Mouse (Mus musculus) midbrain, embryonic 14.5 days (tissue): ENCODE results near the gene Snx11. TPM values are rescaled to one million over a fixed set of nuclear protein-coding genes. Genes with fewer than 3 reads are reported as not detected.
A peak's percentile ranks its signal among the peaks of the same experiment; 100 is the strongest.

Experiments
- ATAC-seq: fragments of 200-750 bp; cut with Nextera tagmentation; 2 replicates; pipeline ENCODE4 v1.8.0; 2017; ENCODE audit warnings: moderate number of reproducible peaks, moderate library complexity; ENCODE audit not compliant: low FRiP score, low TSS enrichment
- DNase-seq: peaks from one replicate; pipeline ENCODE4 v3.0.0-alpha.2; 2015
- H3K27ac ChIP-seq: fragments of 300-500 bp; sonication (generic); replicated peaks from 2 replicates; pipeline ENCODE4 v1.5.1; 2014; ENCODE audit warnings: mild to moderate bottlenecking, low read depth, low read length, moderate library complexity
- H3K27me3 ChIP-seq: fragments of 300-500 bp; sonication (generic); 2 replicates; pipeline ENCODE4 v1.6.1; 2014; ENCODE audit warnings: low read length, control low read depth, mixed read lengths; ENCODE audit not compliant: control insufficient read depth, insufficient read depth
- H3K36me3 ChIP-seq: fragments of 300-500 bp; sonication (generic); 2 replicates; pipeline ENCODE4 v1.6.1; 2014; ENCODE audit warnings: low read length, control low read depth; ENCODE audit not compliant: control insufficient read depth, insufficient read depth
- H3K4me1 ChIP-seq: fragments of 300-500 bp; sonication (generic); 2 replicates; pipeline ENCODE4 v1.6.1; 2014; ENCODE audit warnings: mild to moderate bottlenecking, antibody characterized with exemption, low read length, control low read depth; ENCODE audit not compliant: control insufficient read depth, insufficient read depth
- H3K4me2 ChIP-seq: fragments of 300-500 bp; sonication (generic); 2 replicates; pipeline ENCODE4 v1.6.1; 2014; ENCODE audit warnings: mild to moderate bottlenecking, low read length, moderate library complexity
- H3K4me3 ChIP-seq: fragments of 300-500 bp; sonication (generic); replicated peaks from 2 replicates; pipeline ENCODE4 v1.5.1; 2014; ENCODE audit warnings: low read depth, low read length
- H3K9ac ChIP-seq: fragments of 300-500 bp; sonication (generic); replicated peaks from 2 replicates; pipeline ENCODE4 v1.6.1; 2014; ENCODE audit warnings: mild to moderate bottlenecking, low read length, moderate library complexity
- H3K9me3 ChIP-seq: fragments of 300-500 bp; sonication (generic); 2 replicates; pipeline ENCODE4 v1.6.1; 2016; ENCODE audit warnings: low read length, control low read depth, mixed read lengths; ENCODE audit not compliant: control insufficient read depth
- WGBS: fragments of 180-500 bp; shearing (Covaris S2); extraction: QIAGEN DNeasy Blood & Tissue Kit; methylation state at CpG from one replicate; pipeline ENCODE4 v1.1.7; 2014; 5-methylcytosine and 5-hydroxymethylcytosine counted together
- polyA plus RNA-seq: library from polyadenylated mRNA; unstranded; fragments of >200 nt; fragmentation: Nextera tagmentation; extraction: Ambion mirVana; gene quantifications from 2 replicates; pipeline ENCODE4 v1.2.1, GENCODE M21; 2014

Gene Snx11
- polyA plus RNA-seq, 1 experiment from 2014 or later, result 29.6 TPM

GRCm38 (mm10) chr11:96772413-96772812 lies 4.9 kb downstream of the Snx11 start:
- Histone ChIP-seq H3K9ac (no peak overlapping the region), H3K27me3 (no peaks in the 10 kb centered on the region), H3K27ac (no peak overlapping the region), H3K36me3 (peaks cover 64% of the 10 kb centered on the region), H3K4me3 (no peak overlapping the region), H3K4me1 (peaks cover 15% of the 10 kb centered on the region), H3K9me3 (no peaks in the 10 kb centered on the region), H3K4me2 (no peak overlapping the region)
- no peak for ATAC-seq
- 92% methylated on average over 9 of the region's 9 CpGs for WGBS
- no peak for DNase-seq

DNA sequence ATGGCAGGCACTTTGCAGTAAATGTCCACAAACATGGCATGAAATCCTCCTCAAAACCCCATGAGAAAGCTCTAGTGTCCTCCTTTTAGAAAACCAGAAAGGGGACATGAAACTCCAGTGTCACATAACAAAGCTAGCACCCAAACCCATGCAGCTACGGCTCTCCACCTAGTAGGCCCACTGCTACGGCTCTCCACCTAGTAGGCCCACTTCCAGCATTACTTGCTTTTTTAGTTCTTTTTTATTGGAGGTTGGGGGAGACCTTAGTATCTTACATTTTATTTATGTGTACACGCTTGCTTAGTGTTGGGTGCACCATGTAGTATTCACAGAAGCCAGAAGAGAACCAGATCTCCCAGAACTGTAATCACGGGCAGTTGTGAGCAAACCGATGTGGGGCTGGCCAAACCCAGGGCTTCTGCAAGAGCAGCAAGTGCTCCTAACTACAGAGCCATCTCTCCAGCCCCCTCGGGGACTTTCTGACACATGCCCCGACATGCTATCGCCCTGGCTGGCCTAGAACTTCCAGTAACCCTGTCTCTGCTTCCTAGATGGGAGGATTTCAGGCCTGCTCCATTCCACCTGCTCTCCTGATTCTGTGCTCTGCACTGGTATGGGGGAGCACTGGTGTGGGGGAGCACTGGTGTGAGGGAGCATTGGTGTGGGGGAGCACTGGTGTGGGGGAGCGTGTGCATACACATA lies 5.9 kb downstream of the Snx11 start:
- H3K9me3 ChIP-seq, result no peaks in the 10 kb centered on the region
- no peaks in the 10 kb centered on the region for H3K27me3 ChIP-seq
- ATAC-seq, result no peak
- H3K4me2 ChIP-seq, result no peak overlapping the region
- no peak overlapping the region for H3K27ac ChIP-seq
- DNase-seq, result no peak
- H3K4me1 ChIP-seq, result peaks cover 15% of the 10 kb centered on the region
- H3K4me3 ChIP-seq, result no peak overlapping the region
- H3K9ac ChIP-seq, result no peak overlapping the region
- H3K36me3 ChIP-seq, result peaks cover 64% of the 10 kb centered on the region
- WGBS, result 97% methylated on average over 9 of the region's 9 CpGs

GRCm38 (mm10) chr11:96768240-96768639 lies 9.1 kb downstream of the Snx11 start:
- no peak overlapping the region for H3K4me3 ChIP-seq
- WGBS, result 70% methylated on average over 9 of the region's 9 CpGs
- H3K27me3 ChIP-seq, result no peaks in the 10 kb centered on the region
- H3K9me3 ChIP-seq, result no peaks in the 10 kb centered on the region
- H3K4me2 ChIP-seq, result no peak overlapping the region
- DNase-seq, result no peak
- H3K9ac ChIP-seq, result no peak overlapping the region; the same call in 1 of the 2 replicates
- ATAC-seq, result no peak
- H3K36me3 ChIP-seq, result peaks cover 56% of the 10 kb centered on the region
- peak overlapping the region; percentile 39; the same call in 1 of the 2 replicates for H3K27ac ChIP-seq
- peaks cover 20% of the 10 kb centered on the region; the same call in 1 of the 2 replicates for H3K4me1 ChIP-seq

DNA sequence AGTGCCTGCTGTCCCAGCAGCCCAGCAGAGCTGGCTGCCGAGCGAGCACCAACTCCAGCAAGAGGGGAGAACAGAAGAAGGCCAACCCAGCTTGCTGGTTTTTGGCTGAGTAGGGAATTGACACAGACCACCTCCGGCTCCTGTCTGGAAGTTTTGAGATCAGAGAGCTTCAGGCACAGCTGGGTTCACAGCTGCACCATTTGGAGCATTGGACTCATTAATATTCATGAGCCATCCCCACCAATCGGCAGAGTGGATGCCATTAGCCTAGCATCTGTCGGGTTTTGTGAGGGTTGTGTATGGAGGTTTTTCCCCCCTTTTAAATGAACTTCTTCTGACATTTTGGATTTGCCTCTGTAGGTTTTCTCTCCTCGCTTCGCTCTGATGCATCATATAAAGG lies 10.3 kb downstream of the Snx11 start:
- ATAC-seq (peak; percentile 70; the same call in 1 of the 2 replicates), DNase-seq (peak; percentile 75)
- Histone ChIP-seq H3K27me3 (no peaks in the 10 kb centered on the region), H3K27ac (peak overlapping the region; percentile 62), H3K4me3 (no peak overlapping the region), H3K36me3 (peaks cover 45% of the 10 kb centered on the region), H3K9ac (no peak overlapping the region), H3K4me2 (no peak overlapping the region), H3K4me1 (peaks cover 20% of the 10 kb centered on the region; the same call in 1 of the 2 replicates), H3K9me3 (no peaks in the 10 kb centered on the region)
- WGBS, result 10% methylated on average over 7 of the region's 7 CpGs

DNA sequence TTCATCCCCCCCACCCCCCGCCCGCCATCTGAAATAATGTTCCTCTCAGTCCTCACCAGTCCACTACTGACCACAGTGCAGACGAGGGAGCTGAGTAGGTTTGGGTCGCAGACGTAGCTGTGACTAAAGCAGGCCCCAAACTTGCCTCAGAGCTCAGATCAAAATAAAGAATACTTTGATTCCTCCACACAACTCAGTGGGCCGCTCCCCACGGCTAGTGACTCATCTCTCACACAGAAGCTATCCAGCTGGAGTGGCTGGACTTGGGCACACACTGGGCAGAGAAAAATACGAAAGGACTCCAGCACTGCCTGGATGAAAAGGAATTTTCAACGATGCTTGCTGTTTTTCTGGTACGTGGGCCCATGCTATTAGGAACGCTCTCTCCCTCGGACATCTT lies 10.8 kb downstream of the Snx11 start:
- 59% methylated on average over 12 of the region's 12 CpGs for WGBS
- Histone ChIP-seq H3K4me1 (peaks cover 20% of the 10 kb centered on the region; the same call in 1 of the 2 replicates), H3K4me3 (no peak overlapping the region), H3K4me2 (no peak overlapping the region), H3K36me3 (peaks cover 40% of the 10 kb centered on the region), H3K27me3 (no peaks in the 10 kb centered on the region), H3K27ac (peak overlapping the region; percentile 62), H3K9ac (no peak overlapping the region), H3K9me3 (no peaks in the 10 kb centered on the region)
- ATAC-seq (no peak), DNase-seq (no peak)

GRCm38 (mm10) chr11:96765645-96766044 lies 11.7 kb downstream of the Snx11 start:
- no peak overlapping the region for H3K4me2 ChIP-seq
- DNase-seq (no peak), ATAC-seq (no peak)
- H3K9me3 ChIP-seq, result no peaks in the 10 kb centered on the region
- no peak overlapping the region for H3K9ac ChIP-seq
- H3K27me3 ChIP-seq, result no peaks in the 10 kb centered on the region
- H3K36me3 ChIP-seq, result peaks cover 31% of the 10 kb centered on the region
- 87% methylated on average over 7 of the region's 7 CpGs for WGBS
- peaks cover 20% of the 10 kb centered on the region; the same call in 1 of the 2 replicates for H3K4me1 ChIP-seq
- H3K4me3 ChIP-seq, result no peak overlapping the region
- H3K27ac ChIP-seq, result no peak overlapping the region

DNA sequence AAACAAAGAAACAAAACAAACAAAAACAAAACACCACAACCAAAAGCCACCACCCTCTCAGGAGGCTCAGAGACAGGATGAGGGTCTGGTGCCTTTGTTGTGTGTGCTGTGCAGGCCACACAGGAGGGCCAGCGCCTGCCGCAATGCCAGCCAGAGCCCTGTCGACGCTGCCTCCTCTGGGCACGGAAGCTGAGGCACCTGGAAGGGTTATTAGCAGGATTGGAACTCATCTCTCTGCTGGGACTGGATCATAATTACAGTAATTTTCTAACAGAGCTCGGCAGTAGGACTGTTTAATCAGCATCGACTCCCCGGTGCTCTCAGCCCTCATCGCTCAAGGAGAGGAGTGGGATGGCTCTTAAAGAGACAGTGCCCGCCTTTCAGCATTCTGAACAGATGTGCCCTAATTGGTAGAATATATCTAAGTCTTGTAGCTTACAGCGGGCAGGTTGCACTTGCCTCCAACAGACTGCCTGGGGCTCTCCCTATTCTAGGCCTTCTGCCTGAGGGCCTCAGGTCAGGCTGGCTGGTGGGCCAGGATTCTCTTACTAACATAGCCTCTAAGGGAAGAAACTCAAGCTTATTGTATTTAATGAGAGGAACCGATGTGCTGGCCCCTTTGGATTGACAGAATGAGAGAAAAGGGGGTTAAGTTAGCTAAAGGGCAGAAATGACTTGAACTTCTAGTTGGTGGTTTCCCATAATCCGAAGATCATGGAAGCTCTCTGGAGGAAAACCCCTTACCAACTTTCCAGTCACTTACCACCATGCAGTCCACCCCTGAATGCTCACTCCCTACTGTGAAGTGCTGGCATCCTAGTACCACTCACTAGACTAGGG lies 12.6 kb downstream of the Snx11 start:
- Histone ChIP-seq H3K4me2 (0 out of 2 replicates have a peak overlapping the region, but pooled peaks have one; percentile 14), H3K27me3 (no peaks in the 10 kb centered on the region), H3K4me3 (no peak overlapping the region), H3K27ac (0 out of 2 replicates have a peak overlapping the region, but pooled peaks have one; percentile 43), H3K36me3 (peaks cover 21% of the 10 kb centered on the region), H3K9me3 (no peaks in the 10 kb centered on the region), H3K4me1 (peaks cover 20% of the 10 kb centered on the region; the same call in 1 of the 2 replicates), H3K9ac (no peak overlapping the region)
- DNase-seq, result peak; percentile 58
- no peak for ATAC-seq
- WGBS, result 24% methylated on average over 13 of the region's 13 CpGs

DNA sequence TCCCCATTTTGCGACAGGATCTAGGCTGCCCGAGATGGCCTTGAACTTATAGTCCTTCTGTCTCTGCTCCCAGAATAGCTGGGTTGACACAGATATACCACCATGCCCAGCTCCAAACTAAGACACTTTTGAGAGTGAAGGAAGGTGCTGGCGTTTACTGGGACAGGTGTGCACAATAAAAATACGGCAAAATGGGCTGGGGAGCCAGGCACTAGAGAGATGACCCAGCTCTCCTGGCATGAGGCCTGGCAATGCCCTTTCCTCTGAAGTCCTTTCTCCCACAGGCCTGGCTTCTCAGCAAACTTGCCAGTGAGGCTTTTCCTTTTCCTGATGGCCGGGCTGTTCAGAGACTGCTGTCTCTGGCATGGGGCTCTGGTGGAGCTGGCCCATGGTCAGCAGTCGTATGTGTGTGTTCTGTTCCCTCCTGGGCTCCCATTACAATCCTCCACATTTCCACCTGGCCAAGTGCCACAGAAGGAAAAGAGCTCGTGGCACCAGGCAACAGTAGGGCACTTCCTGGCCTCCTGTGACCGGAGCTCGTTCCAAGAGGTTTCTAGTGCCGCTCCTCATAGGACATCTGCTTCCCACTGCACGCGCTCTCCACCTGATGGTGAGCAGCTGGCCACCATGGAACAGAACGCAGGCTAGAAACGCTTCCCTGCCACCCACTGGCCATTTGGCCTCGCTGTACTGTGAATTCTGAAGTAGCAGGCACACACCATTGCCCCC lies 14.5 kb downstream of the Snx11 start:
- peak; percentile 35 for DNase-seq
- ATAC-seq, result no peak
- H3K4me2 ChIP-seq, result no peak overlapping the region
- no peaks in the 10 kb centered on the region for H3K9me3 ChIP-seq
- no peaks in the 10 kb centered on the region for H3K27me3 ChIP-seq
- H3K36me3 ChIP-seq, result peaks cover 4% of the 10 kb centered on the region; the same call in 1 of the 2 replicates
- H3K9ac ChIP-seq, result no peak overlapping the region
- no peak overlapping the region for H3K4me3 ChIP-seq
- 0 out of 2 replicates have a peak overlapping the region, but pooled peaks have one; percentile 43 for H3K27ac ChIP-seq
- WGBS, result 79% methylated on average over 15 of the region's 15 CpGs
- H3K4me1 ChIP-seq, result peaks cover 18% of the 10 kb centered on the region; the same call in 1 of the 2 replicates
